Mouse (Mus musculus): ENCODE measurements at regions not wholly inside any gene's neighbourhood (a gene's known extent, or its start where the extent isn't known, plus 50 kb on each side); places are given as distances from the start of the nearest gene placed in this dataset.

- ATAC-seq (ENCODE audit: poor library complexity, severe bottlenecking) = no peak
Measured at GRCm38 (mm10) chr2:61110591-61110990, 147.6 kb upstream of the Rbms1 start.

GRCm38 (mm10) chr2:61109564-61109963 is 146.6 kb upstream of the Rbms1 start:
- no peak for ATAC-seq (ENCODE audit: poor library complexity, severe bottlenecking)

GRCm38 (mm10) chr2:61105169-61105568 is 142.2 kb upstream of the Rbms1 start:
- no peak for ATAC-seq (ENCODE audit: poor library complexity, severe bottlenecking)

GRCm38 (mm10) chr2:61100854-61101253 is 137.9 kb upstream of the Rbms1 start:
- ATAC-seq (ENCODE audit: poor library complexity, severe bottlenecking) = no peak

GRCm38 (mm10) chr2:61088501-61088900 is 125.5 kb upstream of the Rbms1 start:
- no peak for ATAC-seq (ENCODE audit: poor library complexity, severe bottlenecking)

- ATAC-seq (ENCODE audit: poor library complexity, severe bottlenecking) = no peak
Measured at GRCm38 (mm10) chr2:61084835-61085234, 121.8 kb upstream of the Rbms1 start.

GRCm38 (mm10) chr2:61083100-61083499 is 120.1 kb upstream of the Rbms1 start:
- peak; percentile 94 for ATAC-seq (ENCODE audit: poor library complexity, severe bottlenecking)

GRCm38 (mm10) chr2:61082640-61083039 is 119.6 kb upstream of the Rbms1 start:
- ATAC-seq (ENCODE audit: poor library complexity, severe bottlenecking) = 0 out of 2 replicates have a peak, but pooled peaks have one; percentile 8

- no peak for ATAC-seq (ENCODE audit: poor library complexity, severe bottlenecking)
Measured at GRCm38 (mm10) chr2:61080006-61080405, 117.0 kb upstream of the Rbms1 start.

- no peak for ATAC-seq (ENCODE audit: poor library complexity, severe bottlenecking)
Measured at GRCm38 (mm10) chr2:61071025-61071424, 108.0 kb upstream of the Rbms1 start.

- ATAC-seq (ENCODE audit: poor library complexity, severe bottlenecking) = no peak
Measured at GRCm38 (mm10) chr2:61067877-61068276, 104.9 kb upstream of the Rbms1 start.

GRCm38 (mm10) chr2:61062125-61062524 is 99.1 kb upstream of the Rbms1 start:
- ATAC-seq (ENCODE audit: poor library complexity, severe bottlenecking) = no peak

- ATAC-seq (ENCODE audit: poor library complexity, severe bottlenecking) = no peak
Measured at GRCm38 (mm10) chr2:61060906-61061305, 97.9 kb upstream of the Rbms1 start.

- no peak for ATAC-seq (ENCODE audit: poor library complexity, severe bottlenecking)
Measured at GRCm38 (mm10) chr2:61058545-61059235, 95.7 kb upstream of the Rbms1 start.

GRCm38 (mm10) chr2:61052296-61052695 is 89.3 kb upstream of the Rbms1 start:
- ATAC-seq (ENCODE audit: poor library complexity, severe bottlenecking) = no peak

GRCm38 (mm10) chr2:61051808-61052207 is 88.8 kb upstream of the Rbms1 start:
- no peak for ATAC-seq (ENCODE audit: poor library complexity, severe bottlenecking)

- ATAC-seq (ENCODE audit: poor library complexity, severe bottlenecking) = no peak
Measured at GRCm38 (mm10) chr2:61046111-61046767, 83.2 kb upstream of the Rbms1 start.

- no peak for ATAC-seq (ENCODE audit: poor library complexity, severe bottlenecking)
Measured at GRCm38 (mm10) chr2:61045467-61045866, 82.5 kb upstream of the Rbms1 start.

- no peak for ATAC-seq (ENCODE audit: poor library complexity, severe bottlenecking)
Measured at GRCm38 (mm10) chr2:61032920-61033319, 69.9 kb upstream of the Rbms1 start.

GRCm38 (mm10) chr2:61029706-61030105 is 66.7 kb upstream of the Rbms1 start:
- no peak for ATAC-seq (ENCODE audit: poor library complexity, severe bottlenecking)

- peak; percentile 88 for ATAC-seq (ENCODE audit: poor library complexity, severe bottlenecking)
Measured at GRCm38 (mm10) chr2:61028578-61028977, 65.6 kb upstream of the Rbms1 start.

- ATAC-seq (ENCODE audit: poor library complexity, severe bottlenecking) = no peak
Measured at GRCm38 (mm10) chr2:61027686-61028085, 64.7 kb upstream of the Rbms1 start.

- no peak for ATAC-seq (ENCODE audit: poor library complexity, severe bottlenecking)
Measured at GRCm38 (mm10) chr2:61022411-61022810, 59.4 kb upstream of the Rbms1 start.
